Mouse (Mus musculus): ENCODE results near the gene Stpg3. TPM values are rescaled to one million over a fixed set of nuclear protein-coding genes. Genes with fewer than 3 reads are reported as not detected.
A peak's percentile ranks its signal among the peaks of the same experiment; 100 is the strongest.

The Stpg3 gene
- total and polyA plus RNA-seq, 3 experiments: 0.07 TPM; not detected in 2

DNA sequence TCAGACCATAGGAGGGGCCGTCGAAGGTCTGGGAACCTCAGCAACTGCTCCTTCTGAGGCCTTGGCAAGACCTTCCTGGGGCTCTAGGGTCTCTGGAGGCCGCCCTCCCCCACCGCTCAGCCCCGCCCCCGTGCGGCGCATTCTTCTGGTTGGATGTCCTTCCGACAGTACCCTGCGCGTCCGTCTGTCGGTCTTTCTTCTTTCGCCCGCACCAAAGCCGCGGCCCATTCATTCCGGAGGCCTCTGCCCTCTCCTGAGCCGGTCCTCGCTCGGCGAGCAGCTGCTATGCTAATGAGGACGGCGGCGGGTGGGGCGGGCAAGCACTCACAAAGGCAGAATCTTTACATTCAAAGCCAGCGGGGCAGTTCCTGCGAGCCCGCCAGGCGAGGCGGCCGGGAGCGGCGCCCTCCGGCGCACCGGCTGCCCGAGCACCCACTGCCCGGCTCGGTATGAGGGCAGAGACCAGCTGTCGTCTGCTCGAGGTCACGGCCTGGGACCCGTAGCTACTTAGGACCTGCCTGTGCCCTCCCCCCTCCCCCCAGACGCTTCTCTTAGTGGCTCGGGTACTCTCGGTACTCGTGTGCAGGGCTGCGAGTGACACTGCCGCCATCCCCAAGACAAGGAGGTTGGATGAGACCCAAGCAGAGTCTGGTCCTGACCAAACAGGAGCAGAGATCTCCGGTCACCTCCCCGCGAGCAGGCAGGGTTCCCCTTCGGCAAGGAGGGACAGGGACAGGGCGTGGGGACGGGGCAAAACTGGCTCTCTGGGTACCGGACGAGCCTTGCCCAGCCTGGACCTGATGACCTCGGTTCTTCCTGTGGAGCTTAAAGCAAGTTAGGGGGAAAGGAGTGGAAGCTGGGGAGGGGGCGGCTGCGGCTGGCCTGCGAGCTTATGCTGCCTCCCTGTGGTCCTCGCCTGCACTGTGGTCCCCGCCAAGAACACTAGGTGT is 28.5 kb downstream of the Stpg3 start:
- Histone ChIP-seq H3K4me3 (ENCODE audit: control insufficient read depth in 1 of 2, insufficient read depth in 1 of 2, low read depth in 2 of 2, low read length in 2 of 2) (peak overlapping the region; percentile 73 to 95), H3K79me2 (ENCODE audit: control insufficient read depth, insufficient read depth, low read length, poor library complexity) (peaks cover 8% of the 10 kb centered on the region), H3K27ac (ENCODE audit: control insufficient read depth, low read depth, low read length) (no peak overlapping the region), H3K9ac (ENCODE audit: control insufficient read depth, low read depth, low read length, poor library complexity, severe bottlenecking) (peak overlapping the region; percentile 84), H3K27me3 (ENCODE audit: control insufficient read depth in 1 of 2, insufficient read depth in 2 of 2, low read length in 2 of 2) (no peaks in the 10 kb centered on the region), H3K9me3 (replicated peaks; ENCODE audit: insufficient read depth, low read length) (no peaks in the 10 kb centered on the region), H3K36me3 (ENCODE audit: control insufficient read depth in 1 of 2, insufficient read depth in 2 of 2, low read length in 2 of 2) (peaks cover 0 to 5% of the 10 kb centered on the region in 2 experiments; a peak in 2 of 4 replicates), H3K4me1 (ENCODE audit: control insufficient read depth in 1 of 2, insufficient read depth in 2 of 2, low read length in 2 of 2) (peaks cover 1 to 6% of the 10 kb centered on the region in 2 experiments; a peak in 2 of 4 replicates)
- peak; percentile 67 for DNase-seq (ENCODE audit: low read depth, low spot score)
- TF ChIP-seq SMC3 (IDR thresholded peaks at IDR 0.05; ENCODE audit: low read depth, low read length) (peak; percentile 26), KAT2A (conservative IDR thresholded peaks at IDR 0.05; ENCODE audit: low read depth, low read length) (no peak), RAD21 (IDR thresholded peaks at IDR 0.05; ENCODE audit: low read depth, low read length) (peak; percentile 31), UBTF (IDR thresholded peaks at IDR 0.05; ENCODE audit: borderline replicate concordance, insufficient read depth, low read depth, low read length) (no peak), NELFE (IDR thresholded peaks at IDR 0.05; ENCODE audit: low read depth, low read length) (no peak), ZC3H11A (IDR thresholded peaks at IDR 0.05; ENCODE audit: low read depth, low read length) (peak; percentile 27; the same call in 1 of the 2 replicates), MXI1 (IDR thresholded peaks at IDR 0.05; ENCODE audit: low read depth, low read length) (peak; percentile 18; the same call in 1 of the 2 replicates), TCF12 (IDR thresholded peaks at IDR 0.05; ENCODE audit: low read depth, low read length) (0 out of 2 replicates have a peak, but pooled peaks have one; percentile 9), ETS1 (IDR thresholded peaks at IDR 0.05; ENCODE audit: low read depth, low read length) (no peak), MAX (IDR thresholded peaks at IDR 0.05; ENCODE audit: low read length) (no peak), ZNF384 (IDR thresholded peaks at IDR 0.05; ENCODE audit: low read depth, low read length) (no peak), JUND (IDR thresholded peaks at IDR 0.05; ENCODE audit: low read depth, low read length) (no peak), ZKSCAN1 (IDR thresholded peaks at IDR 0.05; ENCODE audit: low read depth, low read length) (no peak), ZMIZ1 (IDR thresholded peaks at IDR 0.05; ENCODE audit: low read depth, low read length) (no peak), POLR2AphosphoS2 (IDR thresholded peaks at IDR 0.05; ENCODE audit: low read length) (no peak), POLR2A (IDR thresholded peaks at IDR 0.05; ENCODE audit: control insufficient read depth in 1 of 2, insufficient read depth in 1 of 2, low read depth in 1 of 2, low read length in 2 of 2, poor library complexity in 1 of 2) (peak in 1 of 2 experiments; percentile 38; a peak in 2 of 4 replicates), CTCF (IDR thresholded peaks at IDR 0.05 in 2 of 3, conservative IDR thresholded peaks at IDR 0.05 in 1 of 3; ENCODE audit: control insufficient read depth in 1 of 3, insufficient read depth in 1 of 3, low read depth in 2 of 3, low read length in 3 of 3, poor library complexity in 1 of 3, severe bottlenecking in 1 of 3) (peak; percentile 35 to 58 (median 43))

DNA sequence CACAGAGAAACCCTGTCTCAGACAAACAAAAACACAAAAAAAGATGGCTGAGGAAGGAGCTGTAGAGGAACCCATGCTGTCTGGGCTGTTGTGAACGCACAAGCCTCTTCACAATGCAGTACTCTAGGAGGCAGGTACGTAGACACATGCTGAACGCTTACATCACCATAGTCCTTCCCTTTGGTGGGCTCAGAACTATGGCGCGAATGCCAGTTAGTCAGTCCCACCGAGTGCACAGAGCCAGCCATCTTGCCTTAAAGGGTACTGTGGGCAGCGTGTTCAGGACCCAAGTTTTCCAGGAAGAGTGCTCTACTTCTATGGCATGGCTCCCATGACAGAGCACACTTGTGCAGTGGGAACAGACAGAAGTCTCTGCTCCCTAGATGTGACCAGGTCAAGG is 29.9 kb downstream of the Stpg3 start:
- Histone ChIP-seq H3K36me3 (ENCODE audit: control insufficient read depth in 1 of 2, insufficient read depth in 2 of 2, low read length in 2 of 2) (peaks cover 0 to 5% of the 10 kb centered on the region in 2 experiments; a peak in 2 of 4 replicates), H3K9me3 (replicated peaks; ENCODE audit: insufficient read depth, low read length) (no peaks in the 10 kb centered on the region), H3K79me2 (ENCODE audit: control insufficient read depth, insufficient read depth, low read length, poor library complexity) (peaks cover 8% of the 10 kb centered on the region), H3K4me1 (ENCODE audit: control insufficient read depth in 1 of 2, insufficient read depth in 2 of 2, low read length in 2 of 2) (peaks cover 1 to 11% of the 10 kb centered on the region in 2 experiments; a peak in 3 of 4 replicates), H3K4me3 (ENCODE audit: control insufficient read depth in 1 of 2, insufficient read depth in 1 of 2, low read depth in 2 of 2, low read length in 2 of 2) (no peak overlapping the region), H3K9ac (ENCODE audit: control insufficient read depth, low read depth, low read length, poor library complexity, severe bottlenecking) (no peak overlapping the region), H3K27me3 (ENCODE audit: control insufficient read depth in 1 of 2, insufficient read depth in 2 of 2, low read length in 2 of 2) (no peaks in the 10 kb centered on the region), H3K27ac (ENCODE audit: control insufficient read depth, low read depth, low read length) (no peak overlapping the region)
- DNase-seq (ENCODE audit: low read depth, low spot score): no peak
- TF ChIP-seq JUND (IDR thresholded peaks at IDR 0.05; ENCODE audit: low read depth, low read length) (no peak), MYC (IDR thresholded peaks at IDR 0.05; ENCODE audit: low read depth, low read length) (no peak), MEF2A (IDR thresholded peaks at IDR 0.05; ENCODE audit: extremely low read depth, insufficient replicate concordance, low read depth, low read length, poor library complexity, severe bottlenecking) (no peak), KAT2A (conservative IDR thresholded peaks at IDR 0.05; ENCODE audit: low read depth, low read length) (no peak), ZMIZ1 (IDR thresholded peaks at IDR 0.05; ENCODE audit: low read depth, low read length) (no peak), CHD1 (IDR thresholded peaks at IDR 0.05; ENCODE audit: low read depth, low read length) (no peak), HCFC1 (IDR thresholded peaks at IDR 0.05; ENCODE audit: low read depth, low read length) (no peak), TBP (IDR thresholded peaks at IDR 0.05; ENCODE audit: low read depth, low read length) (no peak), CTCF (IDR thresholded peaks at IDR 0.05 in 2 of 3, conservative IDR thresholded peaks at IDR 0.05 in 1 of 3; ENCODE audit: control insufficient read depth in 1 of 3, insufficient read depth in 1 of 3, low read depth in 2 of 3, low read length in 3 of 3, poor library complexity in 1 of 3, severe bottlenecking in 1 of 3) (no peak), GATA1 (IDR thresholded peaks at IDR 0.05; ENCODE audit: low read depth, low read length) (no peak), NELFE (IDR thresholded peaks at IDR 0.05; ENCODE audit: low read depth, low read length) (no peak), SMC3 (IDR thresholded peaks at IDR 0.05; ENCODE audit: low read depth, low read length) (no peak), ZNF384 (IDR thresholded peaks at IDR 0.05; ENCODE audit: low read depth, low read length) (no peak), GABPA (IDR thresholded peaks at IDR 0.05; ENCODE audit: low read depth, low read length) (no peak), USF2 (IDR thresholded peaks at IDR 0.05; ENCODE audit: borderline replicate concordance in 1 of 2, insufficient read depth in 1 of 2, low read depth in 1 of 2, low read length in 2 of 2) (no peak), POLR2AphosphoS5 (IDR thresholded peaks at IDR 0.05; ENCODE audit: borderline replicate concordance, low read depth, low read length) (no peak), NRF1 (IDR thresholded peaks at IDR 0.05; ENCODE audit: insufficient read depth, low read depth, low read length, poor library complexity, severe bottlenecking) (no peak)
